Mouse (Mus musculus) adrenal gland, postnatal 25 days (tissue): ENCODE results near the gene Bmpr1a. TPM values are rescaled to one million over a fixed set of nuclear protein-coding genes. Genes with fewer than 3 reads are reported as not detected.

Experiments
- total RNA-seq: library from RNA; stranded (reverse); gene quantifications from 2 replicates; pipeline ENCODE4 v1.2.3, GENCODE M21; 2021

The Bmpr1a gene
- total RNA-seq, 1 experiment from 2014 or later, result 73.0 TPM

Other genes with a start within 250 kb of the Bmpr1a start
- 13.5 and 16.4 TPM in 2 replicates for gene Shld2, start 192.8 kb downstream of the Bmpr1a start, total RNA-seq
- gene Glud1, start 192.6 kb downstream of the Bmpr1a start, total RNA-seq, result 148 and 181 TPM in 2 replicates
- not detected in 2 replicates for gene Fam25c, start 147.9 kb downstream of the Bmpr1a start, total RNA-seq
- gene Sncg, start 128.6 kb downstream of the Bmpr1a start, total RNA-seq, result 7.4 and 9.7 TPM in 2 replicates
- gene Mmrn2, start 127.9 kb downstream of the Bmpr1a start, total RNA-seq, result 26.1 and 31.2 TPM in 2 replicates
- gene 9230112D13Rik, start 19.5 kb upstream of the Bmpr1a start, total RNA-seq, result not detected in 2 replicates
- gene Ldb3, start 85.3 kb upstream of the Bmpr1a start, total RNA-seq, result 0.73 and 1.4 TPM in 2 replicates
- not detected in 2 replicates for gene Opn4, start 96.8 kb upstream of the Bmpr1a start, total RNA-seq
- 90.8 and 92.9 TPM in 2 replicates for gene Wapl, start 170.6 kb upstream of the Bmpr1a start, total RNA-seq